Mouse (Mus musculus) forebrain, embryonic 14.5 days (tissue): ENCODE measurements at regions not wholly inside any gene's neighbourhood (a gene's known extent, or its start where the extent isn't known, plus 50 kb on each side); places are given as distances from the start of the nearest gene placed in this dataset.
A peak's percentile ranks its signal among the peaks of the same experiment; 100 is the strongest.

ENCODE experiments used
- ATAC-seq: fragments of 200-750 bp; cut with Nextera tagmentation; 2 replicates; pipeline ENCODE4 v1.8.0; 2017; ENCODE audit warnings: mild to moderate bottlenecking, moderate library complexity
- DNase-seq: peaks from one replicate; pipeline ENCODE4 v3.0.0-alpha.2; 2015; ENCODE audit warnings: low spot score
- H3K27ac ChIP-seq: fragments of 300-500 bp; sonication (generic); 2 replicates; pipeline ENCODE4 v1.5.1; 2014; ENCODE audit warnings: low read depth, mild to moderate bottlenecking, control low read depth, low read length, moderate library complexity
- H3K27me3 ChIP-seq: fragments of 300-500 bp; sonication (generic); replicated peaks from 2 replicates; pipeline ENCODE4 v1.6.1; 2014; ENCODE audit warnings: low read length, control low read depth, mixed read lengths; ENCODE audit not compliant: control insufficient read depth, insufficient read depth
- H3K36me3 ChIP-seq: fragments of 300-500 bp; sonication (generic); 2 replicates; pipeline ENCODE4 v1.6.1; 2014; ENCODE audit warnings: low read length, control low read depth; ENCODE audit not compliant: control insufficient read depth, insufficient read depth
- H3K4me1 ChIP-seq: fragments of 300-500 bp; sonication (generic); 2 replicates; pipeline ENCODE4 v1.6.1; 2014; ENCODE audit warnings: antibody characterized with exemption, low read length, control low read depth; ENCODE audit not compliant: control insufficient read depth, insufficient read depth
- H3K4me2 ChIP-seq: fragments of 300-500 bp; sonication (generic); 2 replicates; pipeline ENCODE4 v1.6.1; 2014; ENCODE audit warnings: mild to moderate bottlenecking, control low read depth, low read length
- H3K4me3 ChIP-seq: fragments of 300-500 bp; sonication (generic); 2 replicates; pipeline ENCODE4 v1.5.1; 2014; ENCODE audit warnings: low read depth, low read length, control low read depth
- H3K9ac ChIP-seq: fragments of 300-500 bp; sonication (generic); 2 replicates; pipeline ENCODE4 v1.6.1; 2014; ENCODE audit warnings: mild to moderate bottlenecking, low read length, control low read depth, moderate library complexity
- H3K9me3 ChIP-seq: fragments of 300-500 bp; sonication (generic); replicated peaks from 2 replicates; pipeline ENCODE4 v1.6.1; 2016; ENCODE audit warnings: low read length, control low read depth, mixed read lengths; ENCODE audit not compliant: control insufficient read depth
- WGBS: fragments of 180-500 bp; shearing (Covaris S2); extraction: QIAGEN DNeasy Blood & Tissue Kit; methylation state at CpG from one replicate; pipeline ENCODE4 v1.1.7; 2014; 5-methylcytosine and 5-hydroxymethylcytosine counted together

- ATAC-seq, result no peak
- WGBS, result 34% methylated on average over 2 of the region's 2 CpGs
Measured at GRCm38 (mm10) chr12:45944464-45944863, 870.0 kb upstream of the Stxbp6 start.

GRCm38 (mm10) chr12:45942402-45942801, 867.9 kb upstream of the Stxbp6 start:
- WGBS, result 78% methylated on average over 1 of the region's 1 CpGs
- no peak for ATAC-seq

More at GRCm38 (mm10) chr12:45944464-45944863, 870.0 kb upstream of the Stxbp6 start:
- H3K4me1 ChIP-seq, result no peaks in the 10 kb centered on the region
- no peak overlapping the region for H3K4me2 ChIP-seq
- no peaks in the 10 kb centered on the region for H3K27me3 ChIP-seq
- H3K27ac ChIP-seq, result no peak overlapping the region
- H3K9ac ChIP-seq, result no peak overlapping the region
- H3K4me3 ChIP-seq, result no peak overlapping the region
- H3K36me3 ChIP-seq, result no peaks in the 10 kb centered on the region
- DNase-seq, result peak; percentile 12
- no peaks in the 10 kb centered on the region for H3K9me3 ChIP-seq

GRCm38 (mm10) chr12:45933388-45933787, 858.9 kb upstream of the Stxbp6 start:
- ATAC-seq, result no peak
- no peaks in the 10 kb centered on the region for H3K9me3 ChIP-seq
- WGBS, result 84% methylated on average over 2 of the region's 2 CpGs

More at GRCm38 (mm10) chr12:45942402-45942801, 867.9 kb upstream of the Stxbp6 start:
- no peak for DNase-seq
- Histone ChIP-seq H3K4me3 (no peak overlapping the region), H3K9ac (no peak overlapping the region), H3K4me2 (no peak overlapping the region), H3K27ac (no peak overlapping the region), H3K9me3 (no peaks in the 10 kb centered on the region), H3K4me1 (no peaks in the 10 kb centered on the region), H3K36me3 (no peaks in the 10 kb centered on the region), H3K27me3 (no peaks in the 10 kb centered on the region)

DNA sequence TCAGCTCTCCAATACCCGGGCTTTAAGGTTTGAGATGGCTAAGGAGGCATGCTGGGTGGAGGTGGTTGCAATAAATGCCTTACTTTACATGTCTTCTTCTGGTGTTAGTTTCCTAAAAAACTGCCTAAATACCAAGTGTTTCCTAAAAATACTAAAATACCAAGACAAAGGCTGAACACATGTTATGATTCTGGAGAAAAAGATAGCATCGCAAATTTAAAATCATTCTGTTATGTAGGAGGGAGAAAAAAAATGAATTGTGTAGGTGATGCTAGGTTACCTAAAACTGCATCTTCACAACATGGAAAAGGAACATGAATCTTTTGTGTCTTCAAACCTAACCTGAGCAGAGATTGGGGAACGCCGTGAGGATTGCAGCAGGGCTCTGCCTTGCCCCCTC, 857.7 kb upstream of the Stxbp6 start:
- H3K4me2 ChIP-seq, result no peak overlapping the region
- no peak overlapping the region for H3K4me3 ChIP-seq
- ATAC-seq (no peak), DNase-seq (no peak)
- no peaks in the 10 kb centered on the region for H3K27me3 ChIP-seq
- 85% methylated on average over 4 of the region's 4 CpGs for WGBS
- H3K36me3 ChIP-seq, result no peaks in the 10 kb centered on the region
- peaks cover 2% of the 10 kb centered on the region; the same call in 1 of the 2 replicates for H3K4me1 ChIP-seq
- no peak overlapping the region for H3K9ac ChIP-seq
- no peaks in the 10 kb centered on the region for H3K9me3 ChIP-seq
- no peak overlapping the region for H3K27ac ChIP-seq

More at GRCm38 (mm10) chr12:45933388-45933787, 858.9 kb upstream of the Stxbp6 start:
- Histone ChIP-seq H3K27me3 (no peaks in the 10 kb centered on the region), H3K36me3 (no peaks in the 10 kb centered on the region), H3K9ac (no peak overlapping the region), H3K4me3 (no peak overlapping the region), H3K4me2 (no peak overlapping the region), H3K4me1 (peaks cover 2% of the 10 kb centered on the region; the same call in 1 of the 2 replicates), H3K27ac (no peak overlapping the region)
- no peak for DNase-seq

DNA sequence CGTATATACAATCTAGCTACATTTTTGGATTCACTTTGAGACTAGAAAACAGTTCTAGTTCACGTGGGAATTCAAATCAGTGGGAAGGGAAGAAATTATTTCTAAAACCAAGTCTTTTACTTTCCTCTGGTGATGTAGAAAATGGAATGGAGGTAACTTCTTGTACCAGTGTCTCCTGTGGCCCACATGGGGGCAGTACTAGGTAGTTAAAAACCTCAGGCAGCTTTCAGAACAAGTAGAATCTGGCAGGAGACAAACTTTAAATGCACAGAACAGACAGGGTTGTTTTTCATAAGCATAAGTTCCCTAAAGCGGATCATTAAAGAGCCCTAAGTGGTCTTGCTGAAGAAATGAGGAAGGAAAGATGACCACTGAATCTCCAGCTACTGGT, 855.2 kb upstream of the Stxbp6 start:
- no peak overlapping the region for H3K4me2 ChIP-seq
- WGBS, result 51% methylated on average over 3 of the region's 3 CpGs
- peaks cover 2% of the 10 kb centered on the region; the same call in 1 of the 2 replicates for H3K4me1 ChIP-seq
- H3K9me3 ChIP-seq, result no peaks in the 10 kb centered on the region
- no peak overlapping the region for H3K27ac ChIP-seq
- no peaks in the 10 kb centered on the region for H3K27me3 ChIP-seq
- DNase-seq, result peak; percentile 80
- ATAC-seq, result peak; percentile 90
- no peak overlapping the region for H3K4me3 ChIP-seq
- H3K9ac ChIP-seq, result no peak overlapping the region
- H3K36me3 ChIP-seq, result no peaks in the 10 kb centered on the region

DNA sequence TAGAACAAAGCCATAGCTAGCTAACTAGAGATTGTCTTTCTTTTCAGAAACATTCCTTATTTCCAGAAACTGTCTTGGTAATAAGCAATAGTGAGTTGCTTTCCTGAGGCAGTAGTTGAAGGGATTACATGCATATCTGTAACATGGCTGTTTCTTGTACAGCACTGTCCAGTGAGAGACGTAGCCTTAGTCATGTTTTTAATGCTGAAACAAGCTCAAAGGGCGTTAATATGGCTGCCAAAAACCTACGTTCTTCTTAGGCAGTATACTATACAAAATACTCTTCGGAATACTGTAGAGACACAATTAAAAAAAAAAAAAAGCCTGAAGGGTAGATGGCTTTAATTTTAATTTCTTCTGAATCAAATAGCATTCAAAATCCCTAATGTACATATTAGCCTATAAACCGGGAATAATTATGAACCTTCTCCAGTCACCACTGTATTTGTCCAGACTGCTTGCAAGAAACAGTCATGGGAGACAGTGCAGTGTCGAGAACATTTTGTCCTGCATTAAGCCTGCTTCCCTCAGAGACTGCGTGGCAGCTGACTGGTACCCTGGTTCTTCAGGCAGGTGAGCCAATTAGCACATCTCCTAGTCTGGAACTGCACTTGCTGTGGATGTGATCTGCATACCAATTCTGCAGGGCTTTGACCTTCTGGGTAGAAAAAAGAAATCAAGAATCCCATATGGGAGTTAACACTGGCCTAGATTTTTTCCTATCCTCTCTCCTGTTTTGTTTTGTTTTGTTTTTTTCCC, 854.7 kb upstream of the Stxbp6 start:
- ATAC-seq, result peak; percentile 84
- Histone ChIP-seq H3K4me2 (no peak overlapping the region), H3K27ac (no peak overlapping the region), H3K4me3 (no peak overlapping the region), H3K27me3 (no peaks in the 10 kb centered on the region), H3K9me3 (no peaks in the 10 kb centered on the region), H3K9ac (no peak overlapping the region), H3K36me3 (no peaks in the 10 kb centered on the region), H3K4me1 (peaks cover 2% of the 10 kb centered on the region; the same call in 1 of the 2 replicates)
- peak; percentile 51 for DNase-seq
- whole genome bisulfite sequencing, result 70% methylated on average over 7 of the region's 7 CpGs
